Mouse (Mus musculus) heart, adult 11 months (tissue): ENCODE data around the gene Adamts2.
A peak's percentile ranks its signal among the peaks of the same experiment; 100 is the strongest.

Experiments
- DNase-seq: peaks from one replicate; pipeline ENCODE4 v3.0.0; 2022

Adamts2 gene

GRCm38 (mm10) chr11:50624239-50624638 lies 22.4 kb downstream of the Adamts2 start:
- DNase-seq, result no peak

GRCm38 (mm10) chr11:50624720-50625119 lies 22.8 kb downstream of the Adamts2 start:
- DNase-seq, result peak; percentile 97

- no peak for DNase-seq
Observed at GRCm38 (mm10) chr11:50628915-50629314, 27.0 kb downstream of the Adamts2 start.

GRCm38 (mm10) chr11:50630462-50630861 lies 28.6 kb downstream of the Adamts2 start:
- DNase-seq, result no peak

GRCm38 (mm10) chr11:50632270-50632669 lies 30.4 kb downstream of the Adamts2 start:
- peak; percentile 99 for DNase-seq

GRCm38 (mm10) chr11:50635051-50635590 lies 33.2 kb downstream of the Adamts2 start:
- no peak for DNase-seq

- DNase-seq, result no peak
Observed at GRCm38 (mm10) chr11:50637026-50637425, 35.1 kb downstream of the Adamts2 start.

GRCm38 (mm10) chr11:50638197-50638867 lies 36.4 kb downstream of the Adamts2 start:
- DNase-seq, result no peak

GRCm38 (mm10) chr11:50638868-50639220 lies 37.0 kb downstream of the Adamts2 start:
- no peak for DNase-seq

GRCm38 (mm10) chr11:50642583-50642982 lies 40.7 kb downstream of the Adamts2 start:
- DNase-seq, result peak; percentile 95

- peak; percentile 98 for DNase-seq
Observed at GRCm38 (mm10) chr11:50646148-50646547, 44.3 kb downstream of the Adamts2 start.

GRCm38 (mm10) chr11:50648143-50648807 lies 46.4 kb downstream of the Adamts2 start:
- DNase-seq, result peak; percentile 95

- DNase-seq, result peak; percentile 97
Observed at GRCm38 (mm10) chr11:50650037-50650436, 48.2 kb downstream of the Adamts2 start.

GRCm38 (mm10) chr11:50653746-50654431 lies 52.0 kb downstream of the Adamts2 start:
- DNase-seq, result peak; percentile 97

- no peak for DNase-seq
Observed at GRCm38 (mm10) chr11:50658826-50659225, 56.9 kb downstream of the Adamts2 start.

GRCm38 (mm10) chr11:50662176-50662575 lies 60.3 kb downstream of the Adamts2 start:
- no peak for DNase-seq

GRCm38 (mm10) chr11:50664826-50665225 lies 62.9 kb downstream of the Adamts2 start:
- peak; percentile 90 for DNase-seq

GRCm38 (mm10) chr11:50669542-50670362 lies 67.9 kb downstream of the Adamts2 start:
- DNase-seq, result peak; percentile 98

- no peak for DNase-seq
Observed at GRCm38 (mm10) chr11:50670363-50670725, 68.5 kb downstream of the Adamts2 start.

- DNase-seq, result peak; percentile 91
Observed at GRCm38 (mm10) chr11:50670881-50671280, 69.0 kb downstream of the Adamts2 start.

- peak; percentile 95 for DNase-seq
Observed at GRCm38 (mm10) chr11:50671376-50671775, 69.5 kb downstream of the Adamts2 start.

GRCm38 (mm10) chr11:50671820-50672310 lies 70.0 kb downstream of the Adamts2 start:
- peak; percentile 92 for DNase-seq

GRCm38 (mm10) chr11:50672866-50673265 lies 71.0 kb downstream of the Adamts2 start:
- DNase-seq, result peak; percentile 99
